Mouse (Mus musculus): Measurements from ENCODE around the gene Metap1d.

Metap1d gene

DNA sequence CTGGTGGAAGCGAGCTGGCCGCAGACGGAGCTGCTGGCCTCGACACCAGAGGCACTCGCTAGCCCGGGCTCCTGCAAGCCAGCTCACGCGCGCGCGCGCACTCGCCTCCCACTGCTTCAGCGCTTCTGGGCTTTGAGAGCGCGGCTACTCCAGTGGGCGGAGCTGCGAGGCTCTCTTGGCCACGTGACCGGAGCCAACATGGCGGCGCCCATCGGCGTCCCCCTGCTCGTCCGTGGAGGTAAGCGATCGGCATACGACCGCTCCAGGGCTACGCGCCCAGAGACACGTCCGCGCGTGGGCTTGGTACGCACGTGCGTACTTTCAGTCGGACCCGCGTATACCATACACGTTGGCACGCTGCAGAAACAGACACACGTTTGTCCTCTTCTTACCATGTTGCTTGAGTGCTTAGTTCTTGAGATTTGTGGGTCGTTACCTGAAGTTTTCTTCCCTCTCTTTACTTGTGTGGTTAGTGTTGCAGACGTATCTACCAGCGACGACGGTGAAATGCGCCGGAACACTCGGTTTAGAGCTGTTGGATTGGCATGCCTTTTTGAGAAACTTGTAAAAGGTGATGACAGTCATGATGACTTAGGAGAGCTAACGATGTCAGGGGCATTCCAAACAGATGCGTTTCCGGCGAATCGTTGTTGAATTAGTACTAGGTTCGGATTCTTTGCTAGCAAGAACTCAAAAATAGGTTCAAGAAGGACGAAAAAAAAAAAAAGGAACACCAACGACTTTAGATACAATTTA is at the start of gene Metap1d:
Gene Metap1d, plus strand, starts transcription at position 116 of the 756 bp plus-strand sequence.
- DNase-seq (ENCODE audit: low spot score), result peak; percentile 52

DNA sequence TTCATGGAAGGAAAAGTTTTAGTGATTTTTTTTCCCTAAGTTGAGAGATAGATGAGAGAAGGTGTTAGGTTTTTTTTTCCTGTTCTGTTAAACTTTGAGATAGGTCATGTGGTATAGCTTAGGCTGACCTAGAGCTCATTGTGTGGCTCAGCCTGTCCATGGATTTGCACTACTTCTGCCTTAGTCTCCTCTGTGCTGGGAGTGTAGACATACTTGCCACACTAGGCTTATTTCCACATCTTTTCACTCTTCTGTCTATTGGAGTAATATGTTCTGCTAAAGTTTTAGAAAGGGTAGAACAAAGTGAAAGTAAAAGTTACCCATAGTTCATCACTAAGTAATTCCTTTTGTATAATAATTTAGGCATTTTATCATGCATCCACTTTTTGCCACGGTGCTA is 47.5 kb upstream of the Metap1d start:
- DNase-seq (ENCODE audit: low spot score), result no peak

DNA sequence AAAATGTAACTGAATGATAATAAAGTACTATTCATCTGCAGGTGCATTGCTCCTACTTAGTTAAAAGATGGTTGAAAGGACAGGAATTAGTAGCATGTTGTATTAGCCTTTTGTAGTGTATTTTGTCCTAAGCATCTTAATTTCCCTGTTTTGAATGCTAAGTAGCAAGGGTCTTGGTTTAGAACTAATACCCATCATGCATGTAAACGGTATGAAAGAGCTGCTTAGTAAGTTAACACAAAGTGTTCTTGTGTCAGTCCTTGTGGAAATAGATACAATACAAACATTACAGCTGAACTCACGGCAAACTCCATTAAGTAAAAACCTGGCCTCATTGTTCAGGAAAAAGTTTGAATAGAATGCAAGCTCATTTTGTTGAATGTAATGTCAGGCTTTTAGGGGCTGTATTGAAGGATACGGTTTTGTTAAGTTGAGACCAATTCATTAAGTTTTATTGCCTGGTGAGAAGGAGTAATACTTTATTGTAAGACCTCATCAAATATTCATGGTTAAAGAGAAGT is 34.3 kb upstream of the Metap1d start:
- no peak for DNase-seq (ENCODE audit: low spot score)

DNA sequence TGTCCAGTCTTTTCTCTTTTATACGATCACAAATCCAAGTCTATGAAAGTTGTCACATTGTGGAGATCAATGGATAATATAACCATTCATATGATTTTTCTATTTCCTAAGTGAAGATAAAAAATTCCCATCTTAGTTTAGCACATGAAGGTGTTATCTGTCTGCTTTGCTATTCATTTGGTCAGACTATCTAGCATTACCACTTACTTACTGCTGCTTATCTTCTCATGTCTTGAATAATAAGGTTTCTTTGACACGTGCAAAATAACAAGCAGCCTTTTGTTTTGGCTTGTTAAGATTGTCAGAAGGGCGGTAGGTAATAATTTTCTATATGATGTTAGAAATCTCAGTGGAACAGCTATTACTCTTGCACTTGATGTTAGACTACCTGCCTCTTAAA is 33.7 kb upstream of the Metap1d start:
- DNase-seq (ENCODE audit: low spot score), result no peak

DNA sequence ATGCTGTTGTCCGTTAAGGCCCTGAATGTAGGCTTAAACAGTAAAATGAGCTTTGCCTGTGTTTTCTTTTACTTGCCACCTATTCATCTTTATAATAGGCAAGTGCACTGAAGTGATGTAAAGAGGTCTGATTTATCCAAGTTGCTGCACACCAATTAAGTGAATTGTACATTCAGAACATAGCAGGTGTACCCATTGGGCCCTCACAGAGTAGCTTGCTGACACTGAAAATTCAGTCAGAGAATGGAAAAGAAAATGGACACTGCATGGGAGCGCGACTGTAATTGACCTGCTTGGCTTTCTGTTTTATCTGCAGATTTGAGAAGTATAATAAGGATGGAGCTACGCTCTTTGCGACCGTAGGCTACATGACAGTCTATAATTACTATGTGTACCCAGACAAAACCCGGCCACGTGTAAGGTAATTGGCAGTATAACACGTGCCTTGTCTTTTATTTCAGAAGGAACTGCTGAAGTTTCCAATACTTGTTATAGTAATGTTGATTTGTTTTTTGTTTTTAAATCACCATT is 32.1 kb upstream of the Metap1d start:
- no peak for DNase-seq (ENCODE audit: low spot score)

DNA sequence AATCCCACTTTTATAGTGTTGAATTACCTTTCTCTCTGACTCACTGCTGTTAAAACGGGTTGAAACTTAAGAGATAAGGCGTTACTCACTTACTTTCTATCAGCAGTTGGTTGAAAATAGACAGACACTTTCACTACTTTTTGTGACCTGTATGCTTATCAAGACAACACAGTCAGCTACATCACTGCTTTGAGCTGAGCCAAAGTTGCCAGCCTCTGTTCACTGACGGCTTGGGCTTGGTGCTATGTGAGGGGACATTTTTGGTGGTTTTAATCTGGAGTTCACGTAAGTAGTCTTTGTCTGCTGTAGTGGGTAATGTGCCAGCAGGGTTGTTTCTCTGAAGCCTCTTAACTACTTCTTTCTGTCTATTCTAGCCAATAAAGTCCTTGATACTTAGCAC is 28.5 kb upstream of the Metap1d start:
- no peak for DNase-seq (ENCODE audit: low spot score)

DNA sequence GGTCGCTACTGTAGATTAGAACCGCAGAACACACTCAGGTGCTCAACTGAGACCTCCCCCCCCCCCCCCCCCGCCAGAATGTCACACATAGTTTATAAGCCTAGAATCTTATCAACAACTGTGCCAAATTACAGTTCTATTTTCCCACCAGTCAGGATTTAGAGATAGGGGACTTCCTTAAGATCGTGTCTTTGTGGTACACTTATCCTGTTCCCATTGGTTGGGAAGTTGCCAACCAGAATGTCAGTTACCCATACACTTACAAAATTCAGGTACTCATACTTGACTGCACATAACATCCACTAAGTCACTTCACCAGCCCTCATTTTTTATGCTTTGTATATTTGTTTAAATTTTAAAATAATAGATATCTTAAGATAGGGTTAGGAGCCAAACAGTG is 17.6 kb upstream of the Metap1d start:
- DNase-seq (ENCODE audit: low spot score), result no peak

DNA sequence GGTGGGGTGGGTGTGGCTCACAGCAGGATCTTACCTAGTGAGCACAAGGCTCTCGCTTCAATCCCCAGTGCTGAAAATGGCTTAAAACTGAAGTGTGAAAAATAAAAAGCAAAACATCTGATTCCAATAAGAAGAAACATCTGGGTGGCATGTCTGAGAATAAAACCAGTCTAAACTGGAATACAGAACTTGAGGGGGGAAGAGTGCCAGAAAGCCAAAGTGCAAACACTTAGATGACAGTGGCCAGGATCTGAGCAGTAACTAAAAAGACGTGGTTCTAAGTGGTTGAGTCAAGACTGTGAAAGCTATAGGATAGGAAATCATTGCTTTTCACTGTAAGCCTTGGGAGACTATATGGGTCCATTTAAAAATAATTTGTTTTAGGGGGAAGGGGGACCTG is 9.7 kb upstream of the Metap1d start:
- no peak for DNase-seq (ENCODE audit: low spot score)

DNA sequence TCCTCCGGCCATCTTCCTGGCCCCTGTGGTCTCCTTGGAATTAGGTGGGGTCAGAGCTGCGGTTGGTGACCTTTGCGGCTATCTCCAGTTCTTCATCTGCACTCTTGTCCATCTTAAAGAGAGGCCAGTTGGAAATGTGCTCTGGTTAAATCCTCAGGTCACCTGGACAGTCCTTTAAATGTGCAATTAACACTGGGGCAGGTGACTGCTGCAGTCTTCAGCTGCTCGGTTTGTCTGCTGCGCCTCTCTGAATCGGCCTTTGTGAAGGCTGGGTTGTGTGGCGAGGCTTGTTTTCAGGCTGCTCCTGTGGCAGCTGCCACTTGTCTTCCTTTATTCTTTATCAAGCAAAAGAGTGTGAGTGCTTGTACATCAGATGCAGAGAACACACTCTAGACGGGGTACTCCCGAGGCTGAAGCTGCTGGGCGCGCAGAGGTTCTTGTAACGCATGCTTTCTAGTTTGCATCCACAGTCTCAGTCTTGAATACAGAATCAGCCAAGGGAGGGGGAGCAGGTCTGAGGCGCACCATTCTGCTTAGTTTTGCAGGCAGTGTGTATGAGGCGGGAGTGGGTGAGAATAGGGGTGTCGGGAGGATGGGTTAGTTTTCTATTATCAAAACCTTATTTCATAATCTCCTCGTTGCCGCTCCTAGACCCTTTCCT is 7.4 kb upstream of the Metap1d start:
- no peak for DNase-seq (ENCODE audit: low spot score)

DNA sequence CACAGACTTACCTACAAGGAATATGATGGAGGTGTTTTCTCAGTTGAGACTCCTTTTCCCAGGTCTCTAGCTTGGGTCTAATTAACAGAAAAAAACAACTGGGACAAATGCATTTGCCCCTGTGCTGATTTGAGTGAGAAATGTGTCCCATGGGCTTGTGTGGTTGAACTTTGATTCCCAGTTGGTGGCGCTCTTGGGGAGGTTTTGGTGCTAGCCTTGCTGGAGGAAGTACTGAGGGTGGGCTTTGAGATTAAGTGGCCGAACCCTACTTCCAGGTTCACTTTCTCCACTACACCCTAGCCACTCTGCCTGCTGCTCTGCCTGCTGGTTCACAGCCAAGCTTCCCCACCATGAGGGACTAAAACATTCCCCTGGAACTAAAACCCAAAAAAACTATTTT is 3.5 kb upstream of the Metap1d start:
- DNase-seq (ENCODE audit: low spot score), result no peak

DNA sequence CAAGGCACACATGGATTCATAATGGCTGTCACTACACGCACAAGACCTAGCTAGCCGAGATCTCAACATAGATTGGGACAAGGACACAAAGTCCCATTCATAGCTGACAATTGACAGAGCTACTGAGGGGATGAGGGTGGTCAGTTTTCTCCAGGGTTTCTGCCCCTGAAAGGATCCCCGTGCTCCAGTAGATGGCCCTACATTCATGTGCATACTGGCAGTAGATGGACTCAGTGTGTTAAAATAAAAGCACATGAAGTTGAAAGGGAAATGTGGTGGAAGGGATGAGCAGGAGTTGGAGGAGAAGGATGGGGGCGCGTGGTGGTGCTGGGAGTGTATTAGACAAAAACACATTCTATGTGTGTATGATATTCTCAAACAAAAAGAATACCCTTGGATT is 1.3 kb upstream of the Metap1d start:
- no peak for DNase-seq (ENCODE audit: low spot score)

DNA sequence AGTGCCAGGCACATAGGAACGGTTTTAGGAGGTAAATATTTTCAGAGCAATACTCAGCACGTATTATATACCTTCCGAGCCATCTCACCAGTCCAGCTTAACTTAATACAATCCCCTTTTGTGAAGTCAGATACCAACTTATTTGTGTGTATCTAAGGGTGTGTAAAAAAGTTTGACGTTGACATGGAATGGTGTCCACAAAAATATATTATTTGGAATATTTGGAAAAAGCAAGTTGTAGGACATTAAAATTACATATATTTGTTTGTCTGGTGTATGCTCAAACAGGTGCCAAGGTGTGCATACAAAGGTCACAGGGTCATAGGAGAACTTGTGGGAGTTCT is 813 bp downstream of the Metap1d start:
- no peak for DNase-seq (ENCODE audit: low spot score)

DNA sequence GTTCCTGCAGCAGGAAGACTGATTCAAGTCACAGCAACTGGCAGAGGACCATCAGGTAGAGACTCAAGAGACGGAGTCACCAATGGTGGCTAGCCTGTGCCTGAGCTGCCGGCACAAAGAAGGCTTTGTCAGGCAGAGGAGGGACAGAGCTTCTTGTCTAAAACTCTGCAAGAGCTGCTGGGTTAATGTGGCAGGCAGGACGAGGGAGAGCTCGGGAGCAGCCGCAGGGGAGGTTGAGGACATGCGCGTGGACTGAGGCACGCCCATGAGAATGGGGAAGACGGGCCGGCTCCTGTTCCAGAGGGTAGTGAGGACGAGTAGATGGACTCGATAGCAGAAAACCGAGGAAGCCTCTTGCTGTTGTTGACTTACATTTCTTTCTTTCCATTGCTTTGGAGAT is 5.5 kb downstream of the Metap1d start:
- DNase-seq (ENCODE audit: low spot score), result no peak

DNA sequence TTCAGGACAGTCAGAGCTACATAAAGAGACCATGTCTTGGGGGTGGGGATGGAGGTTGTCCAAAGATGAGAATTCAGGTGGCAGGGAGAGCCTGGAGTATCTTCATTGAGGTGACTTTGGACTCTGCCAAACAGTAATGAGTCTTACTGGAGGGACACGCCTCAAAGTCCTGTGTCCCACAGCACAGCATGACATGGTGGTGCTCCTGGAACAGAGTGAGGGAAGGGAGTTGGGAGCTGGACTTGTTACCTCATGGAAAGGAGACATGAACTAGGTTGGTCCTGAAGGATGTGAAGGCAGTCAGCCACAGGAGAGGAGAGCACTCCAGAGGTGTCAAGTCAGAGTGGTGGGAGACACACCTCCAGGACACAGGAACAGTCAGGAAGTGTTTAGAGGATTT is 6.6 kb downstream of the Metap1d start:
- no peak for DNase-seq (ENCODE audit: low spot score)

DNA sequence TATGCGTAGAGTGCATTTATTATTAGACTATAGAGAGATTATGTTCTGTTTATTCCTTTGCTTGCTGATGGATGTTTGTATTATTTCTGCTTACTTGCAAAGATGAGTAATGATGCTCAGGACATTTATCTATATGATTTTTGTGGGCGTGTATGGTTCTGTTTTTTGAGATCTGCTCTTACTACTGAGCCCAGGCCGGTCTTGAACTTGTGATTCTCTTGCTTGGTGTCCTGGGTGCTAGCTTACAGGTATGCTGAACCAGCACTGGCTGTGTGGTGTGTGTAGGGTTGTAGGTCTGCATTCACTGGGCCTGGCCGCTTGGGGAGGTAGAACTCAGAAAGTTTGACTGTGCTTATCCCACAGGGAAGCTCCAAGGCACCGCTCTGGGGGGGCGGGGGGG is 8.1 kb downstream of the Metap1d start:
- DNase-seq (ENCODE audit: low spot score), result no peak

DNA sequence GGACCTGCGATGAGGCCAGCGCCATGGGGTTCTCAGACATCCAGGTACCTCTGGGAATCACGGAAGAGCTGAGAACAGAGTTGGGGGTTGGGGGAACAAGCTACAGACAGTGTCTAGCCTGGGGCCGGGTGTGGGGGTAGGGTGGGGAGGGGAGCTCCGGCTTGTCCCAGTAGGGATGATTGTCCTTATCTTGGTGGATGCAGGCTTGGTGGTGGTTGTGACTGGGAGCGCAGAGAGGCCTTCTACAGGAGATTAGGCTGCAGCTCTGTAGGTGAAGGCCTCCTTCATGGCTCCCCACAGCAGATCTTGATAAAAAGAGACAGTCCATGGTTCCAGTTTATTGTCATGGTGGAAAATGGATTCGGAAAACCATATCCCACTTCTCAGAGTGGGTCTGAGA is 8.5 kb downstream of the Metap1d start:
- DNase-seq (ENCODE audit: low spot score), result no peak

DNA sequence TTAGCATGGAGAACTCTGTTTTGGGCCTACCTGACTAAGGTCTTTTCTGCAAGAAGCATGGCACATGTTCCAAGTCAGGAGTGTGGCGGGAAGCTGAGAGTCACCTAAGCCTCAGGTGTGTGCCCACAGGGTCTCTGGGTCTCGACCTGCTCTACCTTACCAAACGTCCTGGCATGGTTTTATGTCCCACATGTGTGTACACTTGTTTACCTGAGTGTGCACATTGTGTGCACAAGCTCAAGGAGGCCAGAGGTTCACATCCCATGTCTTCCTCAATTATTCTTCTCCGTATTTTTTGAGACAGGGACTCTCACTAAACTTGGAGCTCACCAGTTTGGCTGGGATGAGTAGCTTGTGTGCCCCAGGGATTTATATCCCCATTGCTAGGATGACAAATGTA is 9.0 kb downstream of the Metap1d start:
- DNase-seq (ENCODE audit: low spot score), result no peak

DNA sequence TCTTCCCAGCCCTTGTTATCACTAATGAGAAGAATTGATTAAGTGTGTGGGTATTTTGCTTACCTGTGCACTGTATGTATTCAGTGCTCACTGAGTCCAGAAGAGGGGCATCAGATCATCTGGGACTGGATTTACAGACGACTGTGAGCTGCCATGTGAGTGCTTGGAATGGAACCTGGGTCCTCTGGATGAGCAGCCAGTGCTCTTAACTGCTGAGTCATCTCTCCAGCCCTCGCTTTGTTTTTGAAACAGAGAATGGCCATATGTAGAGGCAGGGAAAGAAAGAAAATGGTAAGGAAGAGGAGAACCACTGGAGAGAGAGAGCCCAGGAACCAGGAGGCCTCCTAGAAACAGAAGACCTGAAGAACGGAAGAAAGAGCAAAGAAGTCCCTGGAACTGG is 9.5 kb downstream of the Metap1d start:
- no peak for DNase-seq (ENCODE audit: low spot score)

DNA sequence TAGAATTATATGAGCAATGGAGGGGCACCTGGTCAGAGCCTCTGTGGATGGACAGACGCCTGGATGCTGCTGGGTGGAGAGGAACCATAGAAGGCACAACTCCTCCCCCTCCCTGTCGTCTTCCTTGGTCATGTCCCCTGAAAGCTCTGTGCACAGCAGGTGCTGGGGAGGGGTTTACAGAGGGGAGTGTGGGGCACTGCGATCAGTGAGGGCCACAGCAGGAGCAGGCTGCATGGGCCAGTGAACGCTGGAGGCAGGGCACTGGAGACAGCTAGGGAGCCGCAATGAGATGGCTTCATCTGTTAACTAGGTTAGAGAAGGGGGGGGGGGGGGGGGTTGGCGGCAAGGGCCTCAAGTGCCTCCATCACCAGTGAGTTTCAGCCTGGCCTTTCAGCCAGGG is 13.0 kb downstream of the Metap1d start:
- no peak for DNase-seq (ENCODE audit: low spot score)

DNA sequence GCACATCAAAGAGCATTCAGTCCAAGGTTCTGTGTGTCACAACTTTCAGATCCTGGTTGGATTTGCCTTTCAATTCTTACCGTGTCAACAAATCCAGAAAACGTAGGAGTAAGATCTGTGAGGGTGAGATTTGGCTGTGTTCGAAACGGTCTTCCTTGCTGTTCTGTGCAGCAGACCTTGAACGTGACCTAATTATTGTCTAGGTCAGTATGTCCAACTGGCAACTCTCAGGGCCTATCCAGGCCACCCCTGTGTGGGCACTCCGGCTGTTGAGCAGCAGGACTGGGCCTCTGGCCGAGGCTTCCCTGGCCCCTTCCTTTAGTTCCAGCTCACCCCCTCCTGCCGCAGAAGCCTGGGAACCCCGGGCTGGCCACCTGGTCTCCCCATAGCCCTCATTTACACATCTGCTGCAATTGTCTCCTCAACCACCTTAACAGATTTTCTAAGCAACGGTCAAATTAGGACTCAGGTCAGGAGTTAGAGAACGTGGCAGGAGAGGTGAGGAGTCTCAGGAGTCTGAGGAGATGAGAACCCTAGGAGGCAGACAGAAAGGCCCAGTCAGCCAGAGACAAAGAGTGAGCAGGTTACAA is 13.9 kb downstream of the Metap1d start:
- no peak for DNase-seq (ENCODE audit: low spot score)

DNA sequence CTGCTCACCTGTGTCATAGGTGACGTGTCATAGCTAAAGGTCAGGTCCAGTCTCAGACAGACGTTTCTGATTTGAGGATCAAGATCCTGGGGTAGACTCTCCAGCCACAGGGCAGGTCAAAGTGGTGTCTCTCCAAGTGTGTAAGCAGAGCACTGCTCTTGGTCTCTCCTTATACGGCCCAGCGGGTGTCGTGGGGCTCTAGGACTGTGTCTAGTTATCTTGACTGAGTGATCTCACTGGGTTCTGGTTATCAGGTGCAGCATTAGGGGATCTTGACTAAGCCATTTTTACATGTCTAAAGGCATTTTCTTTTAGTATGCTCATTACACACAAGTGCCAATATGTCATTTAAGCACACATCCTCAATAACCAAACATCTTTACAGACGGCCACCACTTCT is 18.0 kb downstream of the Metap1d start:
- no peak for DNase-seq (ENCODE audit: low spot score)

DNA sequence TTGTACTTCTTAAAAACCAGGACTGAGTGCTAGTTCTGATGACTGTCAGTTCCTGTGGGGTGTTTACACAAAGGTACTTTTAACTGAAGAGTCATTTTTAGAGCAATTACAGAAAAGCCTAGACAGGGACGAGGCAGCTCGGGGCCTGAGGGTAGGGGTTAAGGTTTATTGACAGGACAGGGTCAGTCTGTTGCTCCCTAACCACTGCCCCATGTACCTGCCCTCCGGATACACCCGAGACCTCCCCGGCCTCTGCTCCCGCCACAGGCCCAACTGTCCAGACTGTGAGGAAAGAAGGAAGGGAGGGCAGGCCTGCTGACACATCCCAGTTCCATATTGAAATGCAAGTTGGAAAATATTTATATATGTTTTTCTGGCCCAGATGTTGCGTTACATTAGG is 20.8 kb downstream of the Metap1d start:
- no peak for DNase-seq (ENCODE audit: low spot score)

DNA sequence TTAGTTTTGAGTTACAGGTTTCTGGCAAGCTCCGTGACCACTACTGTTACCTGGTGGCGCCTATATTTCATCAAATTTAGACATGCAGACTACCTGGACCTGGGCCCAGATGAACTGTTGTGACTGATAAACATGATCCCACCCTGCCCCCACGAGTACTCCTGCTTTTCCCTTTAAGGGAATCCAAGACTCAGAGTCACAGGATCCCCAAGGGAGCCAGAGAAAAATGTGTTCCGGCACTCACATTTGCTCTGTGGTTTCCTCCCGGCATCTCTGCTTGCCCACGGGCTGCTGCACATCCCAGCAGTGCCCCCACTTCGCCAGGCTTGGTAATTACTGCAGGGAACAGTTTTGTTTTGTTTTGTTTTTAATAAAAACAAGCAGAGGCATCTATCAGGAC is 21.3 kb downstream of the Metap1d start:
- no peak for DNase-seq (ENCODE audit: low spot score)
